Mouse (Mus musculus) retina, postnatal 1 day (tissue): ENCODE measurements around the gene Zdhhc12.
"Not testable (repeated sequence)": the region's sequence is repeated elsewhere in the genome, so short reads cannot be mapped to it uniquely, and the experiment has no call there.

Experiments
- DNase-seq: peaks from one replicate; pipeline ENCODE4 v3.0.0-alpha.2; 2012

Gene Zdhhc12

DNA sequence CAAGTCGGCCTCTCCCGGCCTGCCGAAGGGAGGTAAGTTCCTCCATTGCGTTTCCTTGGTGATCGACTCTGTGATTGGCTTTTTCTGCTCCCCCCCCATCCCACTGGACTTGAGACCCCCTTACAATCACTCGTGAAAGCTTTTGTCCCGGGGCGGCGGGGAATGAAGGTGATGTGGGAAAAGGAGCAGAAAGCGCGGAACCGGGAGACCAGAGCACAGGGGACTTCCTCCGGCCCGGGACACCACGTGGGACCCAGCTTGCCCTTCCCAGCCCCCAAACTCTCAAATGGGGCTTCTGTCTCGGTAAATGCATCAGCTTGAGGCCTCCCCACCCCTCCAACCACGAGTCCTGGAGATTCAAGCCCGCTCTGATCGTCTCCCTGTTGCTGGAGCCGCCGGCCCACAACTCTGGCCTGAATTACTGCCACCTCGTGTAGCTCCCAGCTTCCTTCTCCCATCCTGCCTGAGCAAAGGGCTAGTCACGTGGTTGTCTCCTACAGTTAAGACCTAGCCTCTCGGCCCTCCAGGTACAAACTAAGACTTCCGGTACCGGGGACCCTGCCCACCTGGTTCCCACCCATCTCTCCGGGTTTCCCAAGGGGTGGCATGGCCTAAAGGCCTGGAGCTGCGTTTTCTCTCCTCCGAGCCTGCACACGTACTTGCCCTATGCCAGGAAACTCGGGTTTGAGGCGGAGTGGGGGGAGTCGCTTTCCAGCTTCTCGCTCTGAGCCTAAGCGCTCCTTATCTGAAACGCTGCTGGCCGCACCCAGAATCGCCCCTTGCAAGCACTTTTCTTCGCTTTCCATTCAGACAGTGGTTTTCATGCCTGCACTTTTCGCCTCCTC is 31.0 kb downstream of the Zdhhc12 start:
- DNase-seq = peak; percentile 77

DNA sequence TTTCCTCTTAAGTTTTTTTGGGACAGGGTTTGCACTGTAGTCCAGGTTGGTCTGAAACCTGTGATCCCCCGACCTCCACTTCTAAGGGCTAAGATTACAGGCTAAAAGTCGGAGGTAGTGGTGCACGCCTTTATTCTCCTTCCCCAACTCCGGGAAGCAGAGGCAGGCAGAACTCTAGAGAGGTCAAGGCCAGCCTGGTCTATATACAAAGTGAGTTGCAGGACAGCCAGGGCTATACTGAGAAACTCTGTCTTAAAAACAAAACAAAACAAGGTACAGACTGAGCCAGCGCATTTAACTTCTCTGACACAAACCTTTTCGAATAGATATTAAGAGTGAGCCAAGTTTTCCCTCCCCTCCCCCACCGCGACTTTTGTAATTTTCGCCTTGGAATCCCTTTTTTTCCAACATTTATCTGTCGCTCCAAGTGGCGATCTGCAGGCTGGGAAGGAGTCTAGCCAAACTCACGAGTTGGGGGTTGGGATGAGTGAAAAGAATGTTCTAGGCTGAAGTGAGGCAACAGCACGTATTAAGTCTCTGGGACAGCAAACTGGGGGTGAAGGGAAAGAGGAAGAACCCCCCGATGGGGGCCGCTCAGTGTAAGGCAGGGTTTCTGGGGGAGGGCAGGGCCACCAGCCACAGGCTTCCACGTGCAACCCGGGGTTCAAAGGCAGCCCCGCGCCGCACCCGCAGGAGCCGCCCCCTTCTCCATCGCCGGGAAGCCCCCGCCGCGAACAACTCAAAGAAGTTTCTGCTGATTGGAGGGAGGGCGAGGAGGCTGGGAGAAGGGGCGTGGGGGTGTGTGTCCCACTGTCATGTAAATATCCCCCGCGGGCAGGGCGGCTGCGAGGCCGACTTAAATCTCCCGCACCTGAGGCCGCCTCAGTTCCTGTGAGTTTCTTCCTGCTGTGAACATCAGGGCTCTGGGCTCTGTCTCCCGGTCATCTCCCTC is 32.0 kb downstream of the Zdhhc12 start:
- peak; percentile 62 for DNase-seq

DNA sequence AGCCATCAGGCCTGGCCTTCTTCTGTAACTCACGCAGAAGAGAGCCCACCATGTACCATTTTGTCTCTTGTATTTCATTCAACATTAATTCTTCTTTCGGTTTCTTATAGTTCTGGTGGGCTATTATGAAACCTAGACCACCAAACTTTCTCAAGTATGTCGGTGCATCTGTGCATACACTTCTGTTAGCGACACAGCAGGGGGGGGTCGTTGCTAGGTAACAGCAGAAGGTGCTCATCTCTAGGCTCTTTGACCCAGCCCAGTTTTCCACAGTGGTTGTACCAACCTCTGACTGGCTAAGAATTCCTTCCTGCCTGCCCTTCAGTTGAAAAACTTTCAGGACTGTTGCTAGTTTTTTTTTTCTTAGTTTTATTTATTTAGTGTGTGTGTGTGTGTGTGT is 35.0 kb downstream of the Zdhhc12 start:
- peak; percentile 36 for DNase-seq

GRCm38 (mm10) chr2:30057223-30057904 is 36.1 kb downstream of the Zdhhc12 start, which contains the start of gene Set:
Gene Set (plus strand): TSS chr2:30057378.
- DNase-seq = peak; percentile 58

- DNase-seq = no peak
Observed at GRCm38 (mm10) chr2:30056736-30057135, 36.7 kb downstream of the Zdhhc12 start.

DNA sequence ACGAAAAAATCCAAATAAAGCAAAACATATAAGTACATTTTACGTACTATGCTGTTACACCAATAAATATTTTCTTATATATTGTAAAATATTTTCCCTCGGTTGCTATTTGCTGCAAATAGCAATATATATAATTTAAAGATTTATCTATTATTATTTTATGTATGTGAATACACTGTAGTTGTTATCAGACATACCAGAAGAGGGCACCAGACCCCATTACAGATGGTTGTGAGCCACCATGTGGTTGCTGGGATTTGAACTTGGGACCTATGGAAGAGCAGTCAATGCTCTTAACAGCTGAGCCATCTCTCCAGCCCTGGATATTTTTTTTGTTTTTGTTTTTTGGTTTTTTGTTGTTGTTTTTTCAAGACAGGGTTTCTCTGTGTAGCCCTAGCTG is 38.1 kb downstream of the Zdhhc12 start:
- not testable (repeated sequence) for DNase-seq

GRCm38 (mm10) chr2:30051992-30052761 is 41.3 kb downstream of the Zdhhc12 start:
- peak; percentile 32 for DNase-seq

DNA sequence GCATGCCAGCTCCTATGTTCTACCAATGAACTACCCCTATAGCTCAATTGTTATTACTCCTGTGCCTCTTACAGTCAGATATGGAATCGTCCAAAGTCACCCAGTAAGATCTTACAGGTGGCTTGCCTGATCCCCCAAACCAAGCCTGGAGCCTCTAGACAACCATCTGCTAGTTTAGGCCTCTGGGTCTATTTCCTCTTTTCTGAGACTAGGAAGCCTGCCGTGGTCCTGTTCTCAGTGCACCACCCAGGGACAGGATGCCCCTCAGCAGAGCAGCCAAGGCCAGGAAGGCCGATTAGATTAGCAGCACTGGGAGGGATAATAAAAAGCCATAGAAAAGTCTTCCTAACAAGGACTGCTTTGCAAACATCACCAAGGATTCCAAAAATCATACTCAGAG is 43.6 kb downstream of the Zdhhc12 start:
- no peak for DNase-seq

GRCm38 (mm10) chr2:30048699-30049388 is 44.6 kb downstream of the Zdhhc12 start, which contains the start of gene Wdr34:
Gene Wdr34 (minus strand): TSS chr2:30048881.
- DNase-seq = peak; percentile 99

GRCm38 (mm10) chr2:30048101-30048501 is 45.3 kb downstream of the Zdhhc12 start:
- no peak for DNase-seq

GRCm38 (mm10) chr2:30047127-30047526 is 46.3 kb downstream of the Zdhhc12 start:
- no peak for DNase-seq

GRCm38 (mm10) chr2:30044550-30044949 is 48.9 kb downstream of the Zdhhc12 start:
- DNase-seq = no peak

- peak; percentile 87 for DNase-seq
Observed at GRCm38 (mm10) chr2:30042445-30042844, 51.0 kb downstream of the Zdhhc12 start.
